Mouse (Mus musculus) thymus, postnatal 0 days (tissue): ENCODE data around the gene Rgs3. TPM values are rescaled to one million over a fixed set of nuclear protein-coding genes. Genes with fewer than 3 reads are reported as not detected.
A peak's percentile ranks its signal among the peaks of the same experiment; 100 is the strongest.

Experiments used
- DNase-seq: peaks from one replicate; pipeline ENCODE4 v3.0.0-alpha.2; 2015; ENCODE audit warnings: low spot score
- polyA plus RNA-seq: library from polyadenylated mRNA; unstranded; fragments of >200 nt; fragmentation: Nextera tagmentation; extraction: Ambion mirVana; gene quantifications from 2 replicates; pipeline ENCODE4 v1.2.1, GENCODE M21; 2015

The Rgs3 gene
- polyA plus RNA-seq, 1 experiment from 2014 or later: 18.0 TPM

- DNase-seq: no peak
Observed at GRCm38 (mm10) chr4:62684351-62684750, 124.7 kb downstream of the Rgs3 start.

- DNase-seq: peak; percentile 78
Observed at GRCm38 (mm10) chr4:62685268-62685667, 125.6 kb downstream of the Rgs3 start.

- DNase-seq: peak; percentile 54
Observed at GRCm38 (mm10) chr4:62686769-62687168, 127.1 kb downstream of the Rgs3 start.

GRCm38 (mm10) chr4:62688142-62688541, 128.5 kb downstream of the Rgs3 start:
- DNase-seq: no peak

GRCm38 (mm10) chr4:62690997-62691396, 131.3 kb downstream of the Rgs3 start:
- no peak for DNase-seq

GRCm38 (mm10) chr4:62691625-62692024, 132.0 kb downstream of the Rgs3 start:
- DNase-seq: no peak

- DNase-seq: peak; percentile 58
Observed at GRCm38 (mm10) chr4:62693839-62694238, 134.2 kb downstream of the Rgs3 start.

- DNase-seq: no peak
Observed at GRCm38 (mm10) chr4:62694703-62695439, 135.2 kb downstream of the Rgs3 start.

- no peak for DNase-seq
Observed at GRCm38 (mm10) chr4:62695523-62695922, 135.9 kb downstream of the Rgs3 start.

GRCm38 (mm10) chr4:62695946-62696345, 136.3 kb downstream of the Rgs3 start:
- peak; percentile 80 for DNase-seq

- DNase-seq: no peak
Observed at GRCm38 (mm10) chr4:62696699-62697404, 137.2 kb downstream of the Rgs3 start.

- DNase-seq: peak; percentile 73
Observed at GRCm38 (mm10) chr4:62697469-62697868, 137.8 kb downstream of the Rgs3 start.

GRCm38 (mm10) chr4:62698521-62698920, 138.9 kb downstream of the Rgs3 start:
- no peak for DNase-seq

- DNase-seq: no peak
Observed at GRCm38 (mm10) chr4:62699191-62699812, 139.7 kb downstream of the Rgs3 start.

- DNase-seq: no peak
Observed at GRCm38 (mm10) chr4:62700426-62700825, 140.8 kb downstream of the Rgs3 start.

GRCm38 (mm10) chr4:62703151-62703550, 143.5 kb downstream of the Rgs3 start:
- no peak for DNase-seq

GRCm38 (mm10) chr4:62704204-62704603, 144.6 kb downstream of the Rgs3 start:
- DNase-seq: no peak

- no peak for DNase-seq
Observed at GRCm38 (mm10) chr4:62705013-62705412, 145.4 kb downstream of the Rgs3 start.

- DNase-seq: no peak
Observed at GRCm38 (mm10) chr4:62705749-62706148, 146.1 kb downstream of the Rgs3 start.

- no peak for DNase-seq
Observed at GRCm38 (mm10) chr4:62708084-62708483, 148.4 kb downstream of the Rgs3 start.

- no peak for DNase-seq
Observed at GRCm38 (mm10) chr4:62708994-62709393, 149.3 kb downstream of the Rgs3 start.

- DNase-seq: no peak
Observed at GRCm38 (mm10) chr4:62709448-62709847, 149.8 kb downstream of the Rgs3 start.
